Mouse (Mus musculus): ENCODE data around the gene Nrip1.

Nrip1 gene

GRCm38 (mm10) chr16:76314013-76314950 is 59.3 kb downstream of the Nrip1 start:
- DNase-seq = no peak

- no peak for DNase-seq
Observed at GRCm38 (mm10) chr16:76312887-76313420, 60.7 kb downstream of the Nrip1 start.

GRCm38 (mm10) chr16:76310791-76311190 is 62.8 kb downstream of the Nrip1 start:
- DNase-seq = no peak

GRCm38 (mm10) chr16:76310286-76310685 is 63.3 kb downstream of the Nrip1 start:
- no peak for DNase-seq

- DNase-seq = no peak
Observed at GRCm38 (mm10) chr16:76309280-76309679, 64.3 kb downstream of the Nrip1 start.

- DNase-seq = no peak
Observed at GRCm38 (mm10) chr16:76307039-76307438, 66.6 kb downstream of the Nrip1 start.

- DNase-seq = no peak
Observed at GRCm38 (mm10) chr16:76306446-76306845, 67.2 kb downstream of the Nrip1 start.

- DNase-seq = no peak
Observed at GRCm38 (mm10) chr16:76303436-76303835, 70.2 kb downstream of the Nrip1 start.

GRCm38 (mm10) chr16:76301728-76302050 is 71.9 kb downstream of the Nrip1 start:
- no peak for DNase-seq

- DNase-seq = no peak
Observed at GRCm38 (mm10) chr16:76301037-76301727, 72.4 kb downstream of the Nrip1 start.

- no peak for DNase-seq
Observed at GRCm38 (mm10) chr16:76300452-76300851, 73.2 kb downstream of the Nrip1 start.

GRCm38 (mm10) chr16:76299511-76299910 is 74.1 kb downstream of the Nrip1 start:
- no peak for DNase-seq

- DNase-seq = no peak
Observed at GRCm38 (mm10) chr16:76295322-76295721, 78.3 kb downstream of the Nrip1 start.

GRCm38 (mm10) chr16:76294550-76294949 is 79.1 kb downstream of the Nrip1 start:
- no peak for DNase-seq

GRCm38 (mm10) chr16:76293765-76294463 is 79.7 kb downstream of the Nrip1 start:
- no peak for DNase-seq

- no peak for DNase-seq
Observed at GRCm38 (mm10) chr16:76293176-76293575, 80.5 kb downstream of the Nrip1 start.

GRCm38 (mm10) chr16:76292656-76293055 is 81.0 kb downstream of the Nrip1 start:
- no peak for DNase-seq

- no peak for DNase-seq
Observed at GRCm38 (mm10) chr16:76291366-76291765, 82.3 kb downstream of the Nrip1 start.

GRCm38 (mm10) chr16:76289495-76289894 is 84.1 kb downstream of the Nrip1 start:
- no peak for DNase-seq

- no peak for DNase-seq
Observed at GRCm38 (mm10) chr16:76283796-76284195, 89.8 kb downstream of the Nrip1 start.

- no peak for DNase-seq
Observed at GRCm38 (mm10) chr16:76281850-76282249, 91.8 kb downstream of the Nrip1 start.

- no peak for DNase-seq
Observed at GRCm38 (mm10) chr16:76280365-76280764, 93.3 kb downstream of the Nrip1 start.

GRCm38 (mm10) chr16:76276271-76276670 is 97.4 kb downstream of the Nrip1 start:
- no peak for DNase-seq

Data from kidney, postnatal 25 days (tissue).